ENCODE assay signal across 23 mouse cellular contexts in the genomic region with DNA sequence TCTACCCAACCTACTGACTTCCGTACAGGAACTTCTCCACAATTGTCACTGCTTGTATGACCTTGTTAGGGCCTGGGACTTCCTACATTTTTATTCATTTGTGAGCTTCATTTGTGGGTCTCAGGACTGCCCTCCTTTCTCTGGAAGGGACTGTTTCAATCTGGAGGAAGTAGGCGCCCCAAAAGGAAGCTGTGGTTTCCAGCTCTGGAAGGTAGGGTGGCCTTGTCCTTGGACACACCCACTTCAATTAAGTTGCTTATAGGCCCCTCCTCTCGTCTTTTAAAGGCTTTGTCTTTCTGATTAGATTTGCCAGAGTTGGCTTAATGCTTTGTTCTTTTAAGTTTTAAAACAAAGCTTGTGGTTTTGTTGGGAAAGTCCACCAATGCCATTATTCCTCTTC.
A peak's percentile ranks its signal among the peaks of the same experiment; 100 is the strongest.
DNase-seq lines count a peak whose midpoint lies in the region; ATAC-seq and TF ChIP-seq lines count a peak whose summit lies in the region.
"Had no signal": no experiment of that assay in that cellular context is flagged by ENCODE, and none has a peak within 500 bp of the region (broad histone marks: within the 10 kb centered on the region; RNA-seq: fewer than 3 reads in every experiment).

No protein-coding gene starts in this region.

- no peaks in the 10 kb centered on the region for H3K36me3 ChIP-seq in ES-E14 (ENCODE audit: control insufficient read depth, insufficient read depth, low read length, poor library complexity, severe bottlenecking)
- H3K36me3 ChIP-seq: hindbrain, embryonic 10.5 days; hindbrain, embryonic 13.5 days had no signal

- no peak overlapping the region for H3K9ac ChIP-seq in ES-E14 (ENCODE audit: insufficient read depth, low read depth, low read length, poor library complexity, severe bottlenecking)
- H3K9ac ChIP-seq: forebrain, postnatal 0 days; hindbrain, embryonic 13.5 days had no signal

- H3K4me3 ChIP-seq in ES-E14 (ENCODE audit: insufficient read depth in 1 of 2, low read depth in 1 of 2, low read length in 2 of 2, poor library complexity in 1 of 2, severe bottlenecking in 1 of 2): peak overlapping the region in 1 of 2 experiments; percentile 10; a peak in 1 of 4 replicates
- H3K4me3 ChIP-seq: gastrocnemius, adult 2 months; hindbrain, embryonic 10.5 days; hindbrain, embryonic 13.5 days had no signal

- H3K4me1 ChIP-seq in ES-E14 (ENCODE audit: control insufficient read depth in 2 of 2, insufficient read depth in 2 of 2, low read length in 2 of 2, poor library complexity in 1 of 2): peaks cover 2 to 4% of the 10 kb centered on the region in 2 experiments; a peak in 1 of 4 replicates
- H3K4me1 ChIP-seq: hindbrain, embryonic 10.5 days; hindbrain, embryonic 13.5 days had no signal

- ATAC-seq in common myeloid progenitor, adult 5-6 weeks (replicated peaks; ENCODE audit: low read depth, poor library complexity, severe bottlenecking): peak; percentile 91
- ATAC-seq in megakaryocyte progenitor cell, adult 5-6 weeks (replicated peaks; ENCODE audit: poor library complexity): peak; percentile 88
- ATAC-seq: forebrain, embryonic 14.5 days; forebrain, postnatal 0 days; hindbrain, postnatal 0 days; inflammation-experienced regulatory T-cells, adult 6 months; intestine, embryonic 16.5 days had no signal

- DNase-seq in ES-E14 (ENCODE audit: low read depth, low spot score): peak; percentile 40
- DNase-seq in adrenal gland, postnatal 4 days (ENCODE audit: low spot score in 2 of 2): no peak
- DNase-seq in yolk sac, embryonic 10.5 days (ENCODE audit: low spot score): no peak
- no peak for DNase-seq in cerebellum, postnatal 36 days
- DNase-seq: adrenal gland, postnatal 10 days; adrenal gland, postnatal 36 days; cerebellum, adult 11 months; cerebellum, adult 2 months; cerebellum, adult 9-11 months; cerebellum, postnatal 25 days; forebrain, postnatal 0 days; gastrocnemius, adult 2 months; gastrocnemius, postnatal 36 days; heart, adult 11 months; kidney, adult 18-20 months had no signal

- in situ Hi-C loops in ES-E14 (cut with MboI; ENCODE audit: low sequenced_read_pairs in 2 of 2, unreplicated experiment in 2 of 2): no loop called here

- H3K9me3 ChIP-seq in ES-E14 (ENCODE audit: control insufficient read depth, insufficient read depth, low read depth, low read length): no peaks in the 10 kb centered on the region

- H3K27ac ChIP-seq in ES-E14 (ENCODE audit: insufficient read depth, low read depth, low read length, poor library complexity, severe bottlenecking): no peak overlapping the region
- H3K27ac ChIP-seq: gastrocnemius, adult 2 months; hindbrain, embryonic 10.5 days; hindbrain, embryonic 13.5 days; hindbrain, postnatal 0 days had no signal

TF ChIP-seq in ES-E14, 5 proteins besides CTCF, POLR2A, EP300 and RAD21:
- no peak for TF ChIP-seq ZC3H11A (IDR thresholded peaks at IDR 0.05; ENCODE audit: borderline replicate concordance, low read depth, low read length)
- TF ChIP-seq CHD2 (IDR thresholded peaks at IDR 0.05; ENCODE audit: low read depth, low read length): no peak
- no peak for TF ChIP-seq ZNF384 (IDR thresholded peaks at IDR 0.05; ENCODE audit: low read depth, low read length)
- no peak for TF ChIP-seq MAFK (IDR thresholded peaks at IDR 0.05; ENCODE audit: insufficient read depth, low read depth, low read length)
- no peak for TF ChIP-seq HCFC1 (IDR thresholded peaks at IDR 0.05; ENCODE audit: borderline replicate concordance, insufficient read depth, low read length)
TF ChIP-seq in ES-E14: peak in this region for 0.
